ENCODE assay signal across 13 mouse cellular contexts in genomic region chr7:49521349-49521748, GRCm38 (mm10).
A peak's percentile ranks its signal among the peaks of the same experiment; 100 is the strongest.
DNase-seq lines count a peak whose midpoint lies in the region; ATAC-seq lines count a peak whose summit lies in the region.
"Had no signal": no experiment of that assay in that cellular context is flagged by ENCODE, and none has a peak within 500 bp of the region (broad histone marks: within the 10 kb centered on the region; RNA-seq: fewer than 3 reads in every experiment).

No protein-coding gene starts in this region.

- H3K4me3 ChIP-seq in forebrain, embryonic 13.5 days: no peak overlapping the region
- H3K4me3 ChIP-seq in forebrain, embryonic 16.5 days (replicated peaks; ENCODE audit: low read length): no peak overlapping the region
- H3K4me3 ChIP-seq in kidney, embryonic 16.5 days (ENCODE audit: low read length): peak overlapping the region; percentile 49; the same call in 1 of the 2 replicates
- peak overlapping the region; percentile 61; the same call in 1 of the 2 replicates for H3K4me3 ChIP-seq in embryonic facial prominence, embryonic 10.5 days
- no peak overlapping the region for H3K4me3 ChIP-seq in limb, embryonic 15.5 days

- H3K4me2 ChIP-seq in forebrain, embryonic 13.5 days: peak overlapping the region; percentile 65; the same call in 1 of the 2 replicates
- H3K4me2 ChIP-seq in forebrain, embryonic 16.5 days (ENCODE audit: low read length): no peak overlapping the region
- H3K4me2 ChIP-seq in kidney, embryonic 16.5 days (replicated peaks; ENCODE audit: low read depth, low read length): peak overlapping the region; percentile 54
- peak overlapping the region; percentile 51 for H3K4me2 ChIP-seq in limb, embryonic 15.5 days

- H3K27me3 ChIP-seq in forebrain, embryonic 13.5 days: peaks cover 41% of the 10 kb centered on the region
- H3K27me3 ChIP-seq in forebrain, embryonic 16.5 days (replicated peaks; ENCODE audit: control insufficient read depth, insufficient read depth, low read length): no peaks in the 10 kb centered on the region; the same call in 1 of the 2 replicates
- H3K27me3 ChIP-seq in kidney, embryonic 16.5 days (ENCODE audit: insufficient read depth, low read length): no peaks in the 10 kb centered on the region
- peaks cover 81% of the 10 kb centered on the region for H3K27me3 ChIP-seq in embryonic facial prominence, embryonic 10.5 days (replicated peaks; ENCODE audit: low read depth, poor library complexity, severe bottlenecking)
- H3K27me3 ChIP-seq in limb, embryonic 15.5 days: no peaks in the 10 kb centered on the region

- 40% methylated on average over 4 of the region's 4 CpGs for WGBS in forebrain, embryonic 13.5 days
- WGBS in forebrain, embryonic 16.5 days: 38% methylated on average over 4 of the region's 4 CpGs
- WGBS in kidney, embryonic 16.5 days: 13% methylated on average over 4 of the region's 4 CpGs
- 12% methylated on average over 4 of the region's 4 CpGs for WGBS in embryonic facial prominence, embryonic 10.5 days
- 23% methylated on average over 4 of the region's 4 CpGs for WGBS in limb, embryonic 15.5 days

- no peaks in the 10 kb centered on the region for H3K36me3 ChIP-seq in forebrain, embryonic 13.5 days (ENCODE audit: poor library complexity, severe bottlenecking)
- no peaks in the 10 kb centered on the region for H3K36me3 ChIP-seq in forebrain, embryonic 16.5 days (ENCODE audit: control insufficient read depth, insufficient read depth)
- no peaks in the 10 kb centered on the region for H3K36me3 ChIP-seq in kidney, embryonic 16.5 days (ENCODE audit: insufficient read depth, low read length)
- H3K36me3 ChIP-seq in embryonic facial prominence, embryonic 10.5 days (replicated peaks): no peaks in the 10 kb centered on the region
- H3K36me3 ChIP-seq in limb, embryonic 15.5 days: no peaks in the 10 kb centered on the region

- no peak overlapping the region for H3K27ac ChIP-seq in forebrain, embryonic 13.5 days
- H3K27ac ChIP-seq in forebrain, embryonic 16.5 days (ENCODE audit: low read length): no peak overlapping the region
- H3K27ac ChIP-seq in kidney, embryonic 16.5 days (ENCODE audit: low read length): peak overlapping the region; percentile 84
- peak overlapping the region; percentile 15; the same call in 1 of the 2 replicates for H3K27ac ChIP-seq in embryonic facial prominence, embryonic 10.5 days (replicated peaks)
- H3K27ac ChIP-seq in limb, embryonic 15.5 days: no peak overlapping the region; the same call in 1 of the 2 replicates

- ATAC-seq in forebrain, embryonic 13.5 days: no peak
- no peak for ATAC-seq in forebrain, embryonic 16.5 days
- no peak for ATAC-seq in kidney, embryonic 16.5 days (ENCODE audit: low FRiP score, low TSS enrichment)
- ATAC-seq in limb, embryonic 15.5 days (ENCODE audit: insufficient number of reproducible peaks, low FRiP score, low TSS enrichment, low read depth): no peak

- peaks cover 25% of the 10 kb centered on the region for H3K4me1 ChIP-seq in forebrain, embryonic 13.5 days
- H3K4me1 ChIP-seq in forebrain, embryonic 16.5 days (replicated peaks; ENCODE audit: control insufficient read depth, insufficient read depth, low read length): peaks cover 28% of the 10 kb centered on the region
- H3K4me1 ChIP-seq in kidney, embryonic 16.5 days (ENCODE audit: insufficient read depth, low read length): peaks cover 57% of the 10 kb centered on the region
- peaks cover 59% of the 10 kb centered on the region for H3K4me1 ChIP-seq in embryonic facial prominence, embryonic 10.5 days
- H3K4me1 ChIP-seq in limb, embryonic 15.5 days: peaks cover 41% of the 10 kb centered on the region

- DNase-seq in kidney, adult 9 months: no peak
- DNase-seq in embryonic facial prominence, embryonic 10.5 days (ENCODE audit: low spot score): no peak
- no peak for DNase-seq in urinary bladder, postnatal 25 days (ENCODE audit: low spot score)
- no peak for DNase-seq in adrenal gland, postnatal 36 days
- DNase-seq: adrenal gland, adult 2 months; cerebellum, adult 11 months; gastrocnemius, postnatal 14 days; kidney, adult 18-20 months; thymus, postnatal 4 days had no signal

- H3K9me3 ChIP-seq in forebrain, embryonic 13.5 days (replicated peaks): no peaks in the 10 kb centered on the region
- no peaks in the 10 kb centered on the region for H3K9me3 ChIP-seq in forebrain, embryonic 16.5 days (ENCODE audit: control insufficient read depth, low read length)
- no peaks in the 10 kb centered on the region for H3K9me3 ChIP-seq in kidney, embryonic 16.5 days (ENCODE audit: low read length)
- no peaks in the 10 kb centered on the region for H3K9me3 ChIP-seq in embryonic facial prominence, embryonic 10.5 days
- no peaks in the 10 kb centered on the region for H3K9me3 ChIP-seq in limb, embryonic 15.5 days

- no peak overlapping the region for H3K9ac ChIP-seq in forebrain, embryonic 13.5 days
- H3K9ac ChIP-seq in forebrain, embryonic 16.5 days (replicated peaks; ENCODE audit: low read depth, low read length): no peak overlapping the region
- peak overlapping the region; percentile 66; the same call in 1 of the 2 replicates for H3K9ac ChIP-seq in kidney, embryonic 16.5 days (replicated peaks; ENCODE audit: low read length)
- H3K9ac ChIP-seq in limb, embryonic 15.5 days: no peak overlapping the region

Comparison
In these comparisons a context has a peak if more than half of its experiments do, and no peak if none do; other contexts are left out.
1. H3K27ac ChIP-seq: peak in kidney, embryonic 16.5 days (single experiment) and embryonic facial prominence, embryonic 10.5 days (single experiment); none in forebrain, embryonic 13.5 days (single experiment), forebrain, embryonic 16.5 days (single experiment) and limb, embryonic 15.5 days (single experiment).
2. H3K4me3 ChIP-seq: peak in kidney, embryonic 16.5 days (single experiment) and embryonic facial prominence, embryonic 10.5 days (single experiment); none in forebrain, embryonic 13.5 days (single experiment), forebrain, embryonic 16.5 days (single experiment) and limb, embryonic 15.5 days (single experiment).